Mouse (Mus musculus): ENCODE data around the gene Trem3. TPM values are rescaled to one million over a fixed set of nuclear protein-coding genes. Genes with fewer than 3 reads are reported as not detected.

Gene Trem3
- polyA plus RNA-seq, 1 experiment from 2014 or later = 0.06 TPM

DNA sequence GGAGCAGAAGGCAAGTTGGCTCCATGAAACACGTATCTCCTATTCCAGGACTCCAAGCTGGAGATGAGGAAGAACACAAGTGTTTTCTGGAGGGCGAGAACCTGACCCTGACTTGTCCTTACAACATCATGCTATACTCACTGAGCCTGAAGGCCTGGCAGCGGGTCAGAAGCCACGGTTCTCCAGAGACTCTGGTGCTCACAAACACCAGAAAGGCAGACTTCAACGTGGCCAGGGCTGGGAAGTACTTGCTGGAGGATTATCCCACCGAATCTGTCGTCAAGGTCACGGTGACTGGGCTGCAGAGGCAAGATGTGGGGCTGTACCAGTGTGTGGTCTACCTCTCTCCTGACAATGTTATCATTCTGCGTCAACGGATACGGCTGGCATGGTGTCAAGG, 1.9 kb downstream of the Trem3 start:
- ChIA-PET CTCF (no interaction called here), POLR2A (no interaction called here)
- ATAC-seq (no peak), DNase-seq (ENCODE audit: low read depth, low spot score) (no peak)
- TF ChIP-seq CTCF (IDR thresholded peaks at IDR 0.05) = no peak
- in situ Hi-C loops (cut with MboI; ENCODE audit: low pct_unique_long_range_greater_than_20kb) = no loop called here
- no peaks in the 10 kb centered on the region for H3K27me3 ChIP-seq

DNA sequence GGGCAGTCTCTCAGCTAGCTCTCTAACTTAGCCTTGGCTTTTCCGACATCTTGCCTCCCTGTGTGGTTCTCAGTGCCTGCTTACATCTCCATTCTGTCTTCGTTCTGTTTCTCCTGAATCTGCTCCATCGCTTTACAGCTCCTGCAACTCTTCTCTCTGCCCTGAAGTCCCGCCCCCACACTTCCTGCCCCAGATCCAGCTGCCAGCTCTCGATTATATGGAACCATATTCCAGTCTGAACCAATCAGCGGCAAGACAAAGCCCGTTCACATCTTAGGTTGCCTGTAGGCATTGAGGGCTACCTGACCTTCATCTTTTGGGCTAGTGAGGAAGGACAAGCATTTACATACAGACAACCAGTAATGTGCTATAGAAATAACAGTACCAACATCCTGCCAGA, 3.1 kb downstream of the Trem3 start:
- POLR2A ChIA-PET = interaction anchor here (1.1 kb wide), 1 partner anchor 12 kb away, joined by 3 read pairs; no protein-coding TSS in a partner anchor
- CTCF ChIA-PET = interaction anchor here (0.6 to 0.8 kb wide), 2 partner anchors 24 to 69 kb away, joined by 3 to 4 read pairs; no protein-coding TSS in a partner anchor

DNA sequence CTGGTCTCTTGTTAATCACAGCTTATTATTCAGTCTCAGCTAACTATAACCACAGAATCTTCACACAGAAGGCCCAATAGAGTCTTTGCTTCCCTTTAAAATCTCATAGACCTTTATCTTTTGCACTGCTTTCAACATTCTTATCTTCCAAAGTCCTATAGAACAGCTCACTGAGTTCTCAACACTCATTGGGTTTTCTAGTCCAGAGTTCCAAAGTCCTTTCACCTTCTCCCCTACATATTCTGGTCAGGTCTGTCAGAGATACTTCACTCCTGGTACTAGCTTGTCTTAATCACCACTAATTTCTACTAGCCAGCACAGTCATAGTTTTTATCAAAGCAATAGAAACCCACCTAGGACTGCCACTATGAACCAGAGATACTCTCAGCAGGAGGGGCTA, 9.0 kb downstream of the Trem3 start:
- peaks cover 5% of the 10 kb centered on the region for H3K27me3 ChIP-seq
- no peak for TF ChIP-seq CTCF (IDR thresholded peaks at IDR 0.05)
- ATAC-seq (no peak), DNase-seq (ENCODE audit: low read depth, low spot score) (no peak)
- in situ Hi-C loops (cut with MboI; ENCODE audit: low pct_unique_long_range_greater_than_20kb) = no loop called here
- CTCF ChIA-PET = no interaction called here
- POLR2A ChIA-PET = no interaction called here

More for the DNA sequence above, 3.1 kb downstream of the Trem3 start:
- peaks cover 5% of the 10 kb centered on the region for H3K27me3 ChIP-seq
- in situ Hi-C loops (cut with MboI; ENCODE audit: low pct_unique_long_range_greater_than_20kb) = no loop called here
- no peak for DNase-seq (ENCODE audit: low read depth, low spot score)
- TF ChIP-seq CTCF (IDR thresholded peaks at IDR 0.05) = no peak
- no peak for ATAC-seq

DNA sequence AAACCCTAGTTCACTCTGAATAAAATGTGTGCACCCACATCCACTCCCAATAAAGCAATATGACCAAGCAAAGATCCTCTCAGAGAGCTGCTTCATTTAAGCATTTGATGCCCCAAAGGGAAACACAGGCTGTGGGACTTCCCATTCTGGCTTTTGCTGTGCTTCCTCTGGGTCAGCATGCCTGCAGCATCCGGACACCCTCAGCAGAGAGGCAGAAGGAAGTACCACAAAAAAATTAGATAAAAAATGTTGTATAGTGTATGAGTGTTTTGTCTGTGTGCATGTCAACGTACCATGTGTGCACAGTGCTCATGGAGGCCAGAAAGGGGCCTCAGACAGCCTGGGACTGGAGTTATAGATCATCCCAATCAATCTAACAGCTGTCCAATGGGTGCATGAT, 14.3 kb downstream of the Trem3 start:
- TF ChIP-seq CTCF (IDR thresholded peaks at IDR 0.05) = no peak
- in situ Hi-C loops (cut with MboI; ENCODE audit: low pct_unique_long_range_greater_than_20kb) = no loop called here
- ChIA-PET CTCF (interaction anchor here (1.2 kb wide), 1 partner anchor 11 kb away, joined by 3 read pairs; no protein-coding TSS in a partner anchor), POLR2A (interaction anchor here (0.8 kb wide), 1 partner anchor 11 kb away, joined by 3 read pairs; no protein-coding TSS in a partner anchor)
- peaks cover 4% of the 10 kb centered on the region for H3K27me3 ChIP-seq
- DNase-seq (ENCODE audit: low read depth, low spot score) (no peak), ATAC-seq (no peak)

DNA sequence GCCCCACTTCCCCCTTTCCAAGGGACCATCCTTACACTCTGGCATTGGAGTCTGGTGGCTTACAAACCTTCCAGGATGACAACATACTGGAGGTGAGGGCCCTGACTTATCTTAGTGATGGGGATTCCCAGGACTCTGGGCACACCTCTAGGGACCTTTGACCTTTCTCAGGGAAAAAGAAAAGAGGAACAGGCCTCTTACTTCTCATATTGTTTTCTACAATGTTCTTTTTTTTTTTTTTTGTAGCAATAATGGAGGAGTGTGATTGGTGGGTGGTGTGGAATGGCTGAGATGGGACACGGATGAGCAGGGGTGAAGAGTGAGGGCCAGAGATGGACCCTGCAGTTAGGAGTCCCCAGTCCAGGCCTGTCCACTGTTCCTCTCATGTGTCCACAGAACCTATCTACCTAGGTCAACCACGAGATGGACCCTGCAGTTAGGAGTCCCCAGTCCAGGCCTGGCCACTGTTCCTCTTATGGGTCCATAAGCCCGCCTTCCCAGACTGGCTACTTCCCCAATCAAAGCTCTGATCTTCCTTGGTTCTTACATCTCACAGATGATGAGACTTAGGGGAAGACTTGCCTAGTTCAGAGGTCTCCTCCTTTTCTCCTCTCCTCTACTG, 16.3 kb downstream of the Trem3 start, which contains the start of gene Treml4:
Treml4 (plus strand) TSS at position 555 of the 622 bp plus-strand sequence.
- POLR2A ChIA-PET = interaction anchor here (0.7 kb wide), 1 partner anchor 1705 kb away, joined by 3 read pairs; no protein-coding TSS in a partner anchor
- CTCF ChIA-PET = interaction anchor here (1.3 to 1.4 kb wide), 2 partner anchors 11 to 73 kb away, joined by 3 to 4 read pairs; no protein-coding TSS in a partner anchor
- ATAC-seq (no peak), DNase-seq (ENCODE audit: low read depth, low spot score) (no peak)
- in situ Hi-C loops (cut with MboI; ENCODE audit: low pct_unique_long_range_greater_than_20kb) = no loop called here
- TF ChIP-seq CTCF (IDR thresholded peaks at IDR 0.05) = no peak
- peaks cover 6% of the 10 kb centered on the region for H3K27me3 ChIP-seq

DNA sequence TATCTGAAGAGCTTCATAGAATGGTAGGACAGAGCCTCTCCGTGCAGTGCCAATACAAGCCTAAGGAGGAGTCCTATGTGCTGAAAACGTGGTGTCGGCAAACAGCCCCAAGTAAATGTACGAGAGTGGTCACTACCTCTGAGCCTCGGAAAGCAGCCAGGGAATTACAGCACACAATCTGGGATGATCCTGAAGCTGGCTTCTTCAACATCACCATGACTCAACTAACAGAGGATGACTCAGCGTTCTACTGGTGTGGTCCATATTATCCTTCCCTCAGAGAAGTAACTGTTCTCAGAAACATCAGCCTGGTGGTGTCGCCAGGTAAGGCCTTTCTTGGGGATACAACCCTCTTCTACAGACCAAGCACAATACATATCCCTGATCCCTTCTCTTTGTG, 17.1 kb downstream of the Trem3 start:
- ATAC-seq (no peak), DNase-seq (ENCODE audit: low read depth, low spot score) (no peak)
- in situ Hi-C loops (cut with MboI; ENCODE audit: low pct_unique_long_range_greater_than_20kb) = no loop called here
- CTCF ChIA-PET = interaction anchor here (1.4 to 1.8 kb wide), 2 partner anchors 10 to 12 kb away, joined by 3 to 7 read pairs; no protein-coding TSS in a partner anchor
- POLR2A ChIA-PET = no interaction called here
- peaks cover 9% of the 10 kb centered on the region for H3K27me3 ChIP-seq
- no peak for TF ChIP-seq CTCF (IDR thresholded peaks at IDR 0.05)

DNA sequence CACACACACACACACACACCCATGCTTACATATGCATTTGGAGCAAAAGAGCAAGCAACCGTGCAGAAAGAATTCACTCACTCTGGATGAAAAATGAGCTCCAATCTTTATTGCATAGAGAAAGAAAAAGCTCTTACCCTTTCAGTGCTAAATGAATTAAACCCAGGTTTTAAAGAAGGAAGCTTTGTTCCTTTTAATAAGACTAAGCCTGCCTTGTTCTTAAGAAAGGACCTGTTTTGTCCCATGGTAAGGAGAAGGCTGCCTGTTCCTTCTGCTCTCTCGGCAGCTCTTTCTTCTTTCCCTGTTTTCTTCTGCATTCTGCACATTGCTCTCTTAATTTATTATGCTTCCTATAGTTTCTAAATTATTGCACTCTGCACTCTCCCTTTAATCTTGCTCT, 18.6 kb downstream of the Trem3 start:
- ATAC-seq (no peak), DNase-seq (ENCODE audit: low read depth, low spot score) (no peak)
- ChIA-PET POLR2A (interaction anchor here (0.9 kb wide), 1 partner anchor 949 kb away, joined by 3 read pairs; no protein-coding TSS in a partner anchor), CTCF (interaction anchor here (0.9 to 1.8 kb wide), 3 partner anchors 9 to 69 kb away, joined by 3 to 7 read pairs (median 3); no protein-coding TSS in a partner anchor)
- no peak for TF ChIP-seq CTCF (IDR thresholded peaks at IDR 0.05)
- in situ Hi-C loops (cut with MboI; ENCODE audit: low pct_unique_long_range_greater_than_20kb) = no loop called here
- H3K27me3 ChIP-seq = peaks cover 9% of the 10 kb centered on the region

DNA sequence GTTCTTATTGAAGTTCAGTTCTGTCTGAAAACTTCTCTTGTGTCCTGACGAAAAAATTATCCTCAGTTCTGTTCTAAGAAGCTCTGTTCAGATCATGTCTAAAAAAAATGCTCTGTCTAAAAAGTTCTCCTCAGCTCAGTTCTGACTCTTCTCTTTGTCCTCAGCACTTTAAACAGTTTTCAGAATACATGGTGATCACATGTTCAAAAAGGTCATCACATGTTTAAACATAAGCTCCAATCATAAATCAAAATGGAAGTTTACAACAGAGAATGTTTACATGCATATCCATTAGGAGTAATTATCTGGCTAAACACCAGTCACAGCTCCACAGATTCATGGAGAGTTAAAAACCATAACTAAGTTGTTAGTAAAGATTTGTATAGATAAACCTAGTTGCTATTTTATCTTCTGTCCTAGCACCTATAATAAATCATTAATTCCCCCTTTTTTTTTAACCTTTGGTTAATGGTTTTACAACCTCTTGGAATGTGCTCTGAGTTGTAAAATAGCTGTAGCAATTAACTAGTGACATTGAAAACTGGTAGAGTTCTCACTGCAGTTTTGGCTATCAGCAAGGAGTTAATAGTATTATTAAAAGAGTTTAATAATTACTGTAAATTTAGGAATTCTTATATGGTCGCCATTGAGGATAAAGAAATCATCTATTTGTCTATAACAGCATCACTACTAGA, 19.2 kb downstream of the Trem3 start:
- POLR2A ChIA-PET = interaction anchor here (0.9 kb wide), 1 partner anchor 950 kb away, joined by 3 read pairs; no protein-coding TSS in a partner anchor
- CTCF ChIA-PET = interaction anchor here (0.9 to 1.4 kb wide), 2 partner anchors 12 to 69 kb away, joined by 3 read pairs; no protein-coding TSS in a partner anchor
- no peak for TF ChIP-seq CTCF (IDR thresholded peaks at IDR 0.05)
- in situ Hi-C loops (cut with MboI; ENCODE audit: low pct_unique_long_range_greater_than_20kb) = no loop called here
- ATAC-seq = no peak
- peaks cover 9% of the 10 kb centered on the region for H3K27me3 ChIP-seq
- DNase-seq (ENCODE audit: low read depth, low spot score) = no peak

DNA sequence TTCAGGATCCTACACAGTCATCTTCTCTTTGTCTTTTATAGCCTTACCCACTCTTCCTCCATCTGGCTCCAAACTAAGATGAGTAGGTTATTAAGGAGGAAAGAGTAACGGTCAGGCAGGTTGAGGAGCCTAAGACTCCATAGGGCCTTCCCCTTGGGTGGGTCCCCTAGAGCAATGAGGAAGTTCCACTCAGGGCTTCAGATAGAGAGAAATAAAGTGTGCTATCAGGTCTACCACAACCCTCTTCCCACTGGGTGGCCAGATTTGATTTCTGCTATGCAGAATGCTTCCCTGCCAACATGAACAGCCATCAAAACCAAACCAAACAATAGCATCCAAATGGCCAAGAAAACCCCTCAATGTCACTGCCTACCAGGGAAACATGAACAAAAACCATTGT, 20.0 kb downstream of the Trem3 start:
- H3K27me3 ChIP-seq = peaks cover 9% of the 10 kb centered on the region
- TF ChIP-seq CTCF (IDR thresholded peaks at IDR 0.05) = no peak
- ChIA-PET CTCF (no interaction called here), POLR2A (no interaction called here)
- no peak for DNase-seq (ENCODE audit: low read depth, low spot score)
- in situ Hi-C loops (cut with MboI; ENCODE audit: low pct_unique_long_range_greater_than_20kb) = no loop called here
- ATAC-seq = no peak

DNA sequence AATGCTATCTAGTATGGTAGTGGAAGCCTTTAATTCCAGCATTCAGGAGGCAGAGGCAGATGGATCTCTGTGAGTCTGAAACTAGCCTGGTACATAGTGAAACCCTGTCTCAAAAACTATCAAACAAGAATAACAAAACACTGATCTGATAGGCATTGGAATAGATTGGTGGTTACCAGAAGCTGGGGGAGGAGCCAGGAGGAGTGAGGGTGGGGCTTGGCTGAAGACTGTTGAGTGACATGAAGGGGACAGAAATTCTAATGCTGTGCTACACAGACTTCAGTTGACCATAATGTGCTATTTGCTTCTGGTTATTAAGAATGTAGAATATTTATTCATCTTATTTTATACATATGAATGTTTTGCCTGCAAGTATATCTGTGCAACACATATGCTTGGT, 20.7 kb downstream of the Trem3 start:
- CTCF ChIA-PET = no interaction called here
- ATAC-seq = no peak

DNA sequence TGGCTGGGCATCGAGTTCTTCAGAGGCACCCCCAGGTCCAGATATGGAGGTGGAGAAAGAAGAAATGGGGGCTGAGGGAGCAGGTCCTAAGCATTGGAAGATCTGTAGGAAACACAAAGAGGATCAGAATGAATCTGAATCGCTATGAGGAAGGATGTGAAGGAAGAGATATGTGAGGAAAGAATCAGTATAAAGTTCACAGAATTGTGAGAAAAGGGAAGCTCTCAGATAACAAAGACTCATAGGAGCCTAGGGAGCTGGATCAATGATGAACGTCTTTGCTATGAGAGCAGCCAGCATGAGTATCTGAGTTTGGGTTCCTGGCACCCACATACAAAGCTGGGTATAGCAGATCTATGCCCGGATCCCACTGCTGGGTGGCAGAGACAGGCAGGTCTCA, 22.3 kb downstream of the Trem3 start:
- ATAC-seq = no peak
- POLR2A ChIA-PET = no interaction called here
- H3K27me3 ChIP-seq = peaks cover 14% of the 10 kb centered on the region
- in situ Hi-C loops (cut with MboI; ENCODE audit: low pct_unique_long_range_greater_than_20kb) = loop anchor here (10.0 kb wide), 1 partner anchor 135 kb away; the partner anchor contains the start of gene Nfya
- no peak for TF ChIP-seq CTCF (IDR thresholded peaks at IDR 0.05)
- CTCF ChIA-PET = interaction anchor here (0.6 kb wide), 1 partner anchor 10 kb away, joined by 3 read pairs; no protein-coding TSS in a partner anchor
- no peak for DNase-seq (ENCODE audit: low read depth, low spot score)

More for the DNA sequence above, 20.7 kb downstream of the Trem3 start:
- in situ Hi-C loops (cut with MboI; ENCODE audit: low pct_unique_long_range_greater_than_20kb) = no loop called here
- POLR2A ChIA-PET = no interaction called here
- no peak for TF ChIP-seq CTCF (IDR thresholded peaks at IDR 0.05)
- H3K27me3 ChIP-seq = peaks cover 13% of the 10 kb centered on the region
- no peak for DNase-seq (ENCODE audit: low read depth, low spot score)
